Mouse (Mus musculus) heart, postnatal 25 days (tissue): ENCODE data around the gene A3galt2. TPM values are rescaled to one million over a fixed set of nuclear protein-coding genes. Genes with fewer than 3 reads are reported as not detected.

Source experiments
- DNase-seq: peaks from one replicate; pipeline ENCODE4 v3.0.0; 2022; ENCODE audit warnings: low spot score
- intact Hi-C: fragments of 180-260 bp; cut with DNase I; formaldehyde crosslinking; loops from one replicate; pipeline ENCODE4 v1.15.1; 2025
- total RNA-seq, 2 experiments: library from RNA; stranded (reverse); gene quantifications; 2 replicates each; pipeline ENCODE4 v1.2.3; 2021

A3galt2 gene
- total RNA-seq, 2 experiments from 2014 or later: 0.14 TPM; not detected in 1

- intact Hi-C loops: no loop called here
- DNase-seq: no peak
Observed at GRCm38 (mm10) chr4:128748309-128748708, 6.9 kb upstream of the A3galt2 start.

GRCm38 (mm10) chr4:128751006-128751405, 4.2 kb upstream of the A3galt2 start:
- intact Hi-C loops: no loop called here
- no peak for DNase-seq

GRCm38 (mm10) chr4:128752031-128752757, 3.0 kb upstream of the A3galt2 start:
- intact Hi-C loops: no loop called here
- DNase-seq: no peak

- intact Hi-C loops: no loop called here
- DNase-seq: no peak
Observed at GRCm38 (mm10) chr4:128753571-128753970, 1.6 kb upstream of the A3galt2 start.

- intact Hi-C loops: loop anchor here (5.0 kb wide), 1 partner anchor 44 kb away; no protein-coding TSS in a partner anchor
Observed at GRCm38 (mm10) chr4:128755900-128756299, 736 bp downstream of the A3galt2 start.

GRCm38 (mm10) chr4:128759214-128759613, 4.0 kb downstream of the A3galt2 start:
- intact Hi-C loops: loop anchor here (5.0 kb wide), 1 partner anchor 47 kb away; no protein-coding TSS in a partner anchor
- DNase-seq: no peak

More at GRCm38 (mm10) chr4:128755900-128756299, 736 bp downstream of the A3galt2 start:
- DNase-seq: no peak

GRCm38 (mm10) chr4:128760029-128760428, 4.9 kb downstream of the A3galt2 start:
- no peak for DNase-seq
- intact Hi-C loops: no loop called here

- no peak for DNase-seq
- intact Hi-C loops: no loop called here
Observed at GRCm38 (mm10) chr4:128766929-128767328, 11.8 kb downstream of the A3galt2 start.

GRCm38 (mm10) chr4:128768120-128768519, 13.0 kb downstream of the A3galt2 start:
- no peak for DNase-seq
- intact Hi-C loops: no loop called here

- intact Hi-C loops: loop anchor here (5.0 kb wide), 1 partner anchor 32 kb away; no protein-coding TSS in a partner anchor
- DNase-seq: no peak
Observed at GRCm38 (mm10) chr4:128769569-128770355, 14.6 kb downstream of the A3galt2 start.

- DNase-seq: no peak
- intact Hi-C loops: loop anchor here (5.0 kb wide), 1 partner anchor 33 kb away; no protein-coding TSS in a partner anchor
Observed at GRCm38 (mm10) chr4:128770698-128771097, 15.5 kb downstream of the A3galt2 start.

- no peak for DNase-seq
Observed at GRCm38 (mm10) chr4:128773820-128774219, 18.7 kb downstream of the A3galt2 start.

GRCm38 (mm10) chr4:128774467-128774866, 19.3 kb downstream of the A3galt2 start:
- intact Hi-C loops: loop anchor here (5.0 kb wide), 1 partner anchor 37 kb away; no protein-coding TSS in a partner anchor
- DNase-seq: no peak

More at GRCm38 (mm10) chr4:128773820-128774219, 18.7 kb downstream of the A3galt2 start:
- intact Hi-C loops: loop anchor here (5.0 kb wide), 1 partner anchor 37 kb away; no protein-coding TSS in a partner anchor

- intact Hi-C loops: loop anchor here (1.0 to 5.0 kb wide), 3 partner anchors 65 to 159 kb away; partner anchors contain the start of gene Tlr12
- DNase-seq: peak; percentile 32
Observed at GRCm38 (mm10) chr4:128776568-128777289, 21.6 kb downstream of the A3galt2 start.

GRCm38 (mm10) chr4:128777593-128777992, 22.4 kb downstream of the A3galt2 start:
- DNase-seq: no peak
- intact Hi-C loops: loop anchor here (2.0 to 5.0 kb wide), 2 partner anchors 79 to 160 kb away; partner anchors contain the start of gene Tlr12

- intact Hi-C loops: no loop called here
- DNase-seq: no peak
Observed at GRCm38 (mm10) chr4:128782037-128782436, 26.9 kb downstream of the A3galt2 start.

- intact Hi-C loops: no loop called here
- DNase-seq: no peak
Observed at GRCm38 (mm10) chr4:128782645-128783044, 27.5 kb downstream of the A3galt2 start.

- intact Hi-C loops: no loop called here
- DNase-seq: no peak
Observed at GRCm38 (mm10) chr4:128784950-128785631, 29.9 kb downstream of the A3galt2 start.
